Mouse (Mus musculus) NIH3T3 (cell line): Measurements from ENCODE around the gene Mylip.
A peak's percentile ranks its signal among the peaks of the same experiment; 100 is the strongest.

Experiments used
- DNase-seq: peaks from one replicate; pipeline ENCODE4 v3.0.0-alpha.2; 2012; ENCODE audit warnings: low read depth

Mylip gene

DNA sequence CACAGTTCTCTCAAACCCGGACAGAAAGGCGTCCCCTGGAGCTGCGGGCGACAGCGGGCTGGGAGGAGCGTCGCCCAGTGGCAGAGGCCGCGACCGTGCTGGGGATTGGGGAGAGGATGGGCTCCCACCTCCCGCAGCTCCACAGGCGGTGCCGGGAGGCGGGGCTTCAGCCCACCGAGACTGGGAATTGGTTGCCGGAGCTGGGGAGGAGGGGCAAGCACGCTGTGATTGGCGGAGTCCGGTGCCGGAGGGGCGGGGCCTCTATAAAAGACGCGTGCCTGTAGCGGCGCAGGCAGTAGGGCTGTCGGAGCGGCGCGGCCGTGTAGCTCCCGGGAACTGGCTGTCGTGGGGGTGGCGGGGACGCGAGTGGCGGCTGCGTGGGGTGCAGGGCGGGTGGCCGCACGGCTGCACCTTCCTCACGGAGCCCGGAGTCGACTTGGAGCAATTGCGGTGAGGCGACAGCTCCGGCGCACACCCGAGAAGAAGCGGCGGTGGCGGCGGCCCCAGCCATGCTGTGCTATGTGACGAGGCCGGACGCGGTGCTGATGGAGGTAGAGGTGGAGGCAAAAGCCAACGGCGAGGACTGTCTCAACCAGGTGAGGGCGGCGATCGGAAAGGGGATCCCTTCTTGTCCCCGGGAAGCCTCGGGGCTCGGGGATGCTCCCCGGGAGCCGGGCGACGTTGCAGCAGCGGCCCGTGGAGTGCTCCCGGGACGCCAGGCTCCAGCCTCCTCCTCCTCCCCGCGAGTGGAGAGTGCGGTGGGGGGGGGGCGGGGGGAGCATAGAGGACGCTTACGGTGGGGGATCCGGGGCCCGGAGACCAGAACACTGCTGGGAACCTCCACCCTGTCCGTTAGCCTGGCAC, at the start of gene Mylip:
TSS of gene Mylip (plus strand) at position 295 of the 864 bp plus-strand sequence.
- DNase-seq: peak; percentile 96

DNA sequence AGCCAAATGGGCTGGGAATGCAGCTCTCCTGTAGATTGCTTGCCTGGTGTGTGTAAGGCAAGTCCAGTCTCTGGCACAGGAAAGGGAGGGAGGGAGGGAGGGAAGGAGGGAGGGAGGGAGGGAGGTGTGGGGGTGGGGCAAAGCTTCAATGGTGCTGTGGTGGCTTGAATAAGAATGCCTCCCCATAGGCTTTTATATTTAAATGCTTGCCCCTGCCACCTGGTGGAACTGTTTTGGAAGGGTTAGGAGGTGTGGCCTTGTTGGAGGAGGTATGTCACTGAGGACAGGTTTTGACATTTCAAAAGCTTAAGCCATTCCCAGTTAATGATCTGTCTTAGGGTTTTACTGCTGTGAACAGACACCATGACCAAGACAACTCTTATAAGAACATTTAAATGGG, 47.6 kb upstream of the Mylip start:
- DNase-seq: no peak

DNA sequence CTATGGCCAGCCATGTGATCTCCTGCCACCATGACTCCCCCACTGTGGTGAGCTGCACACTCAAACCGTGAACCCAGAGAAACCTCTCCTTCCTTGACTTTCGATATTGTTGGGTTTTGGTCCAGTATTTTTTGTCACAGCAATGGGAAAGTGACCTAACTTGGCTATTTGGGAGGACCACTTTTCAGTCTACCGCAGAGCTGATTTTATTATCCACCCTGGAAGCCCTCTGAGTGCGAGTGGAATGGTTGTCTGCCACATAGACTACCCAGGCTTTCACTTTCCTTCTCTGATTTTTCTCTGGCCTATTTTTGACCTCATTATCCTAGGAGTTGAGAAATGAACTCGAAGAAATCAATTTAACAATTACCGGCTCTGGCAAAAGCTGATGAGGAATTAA, 46.0 kb upstream of the Mylip start:
- DNase-seq: no peak

DNA sequence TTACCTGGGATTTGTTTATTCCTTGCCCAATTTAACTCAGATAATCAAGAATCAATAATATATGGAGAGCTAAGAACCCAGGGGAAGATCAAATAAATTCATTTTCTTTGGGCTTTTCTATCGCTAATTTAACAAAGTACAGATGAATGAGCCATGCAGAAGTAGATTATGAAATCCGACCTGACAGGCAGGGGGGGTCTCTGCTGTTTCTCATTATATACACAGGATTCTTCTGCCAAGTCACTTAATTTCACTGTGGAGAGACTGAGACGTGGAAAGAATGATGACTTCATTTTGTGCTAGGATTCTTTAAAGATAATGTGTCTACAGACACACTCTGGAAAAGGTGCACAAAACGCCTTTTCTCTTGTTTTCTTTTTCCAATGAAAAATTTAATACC, 45.6 kb upstream of the Mylip start:
- DNase-seq: no peak

DNA sequence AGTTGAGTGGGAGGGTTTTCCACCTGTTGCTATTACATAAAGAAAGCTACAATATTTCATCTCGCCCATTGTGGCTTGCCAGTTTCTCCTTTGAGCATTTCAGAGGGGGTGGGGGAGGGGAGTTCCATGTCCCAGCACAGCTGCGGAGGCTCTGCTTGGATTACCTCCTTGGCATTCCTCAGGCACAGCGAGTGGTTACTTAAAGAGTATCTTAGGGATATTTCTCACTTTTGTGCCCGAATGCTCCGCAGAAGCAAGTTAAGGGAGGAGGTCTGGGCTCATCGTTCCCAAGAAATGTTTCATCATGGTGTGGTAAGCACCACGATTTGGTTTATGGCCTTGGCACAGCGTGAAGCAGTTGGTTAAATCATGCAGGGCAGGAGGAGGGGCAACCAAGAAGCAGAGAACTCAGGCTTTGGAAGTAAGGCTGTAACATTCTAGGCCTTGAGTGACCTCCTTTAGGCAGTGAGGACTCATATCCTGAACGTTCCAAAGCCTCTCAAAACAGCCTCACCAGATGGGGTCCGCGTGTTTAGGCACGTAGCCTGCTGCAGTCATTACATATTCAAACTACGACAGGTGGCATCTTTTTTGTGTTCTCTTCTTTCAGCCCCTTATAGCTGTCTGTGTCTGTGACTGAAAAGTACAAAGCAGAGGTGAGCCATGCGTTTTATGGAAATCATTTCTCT, 43.9 kb upstream of the Mylip start:
- DNase-seq: peak; percentile 5

DNA sequence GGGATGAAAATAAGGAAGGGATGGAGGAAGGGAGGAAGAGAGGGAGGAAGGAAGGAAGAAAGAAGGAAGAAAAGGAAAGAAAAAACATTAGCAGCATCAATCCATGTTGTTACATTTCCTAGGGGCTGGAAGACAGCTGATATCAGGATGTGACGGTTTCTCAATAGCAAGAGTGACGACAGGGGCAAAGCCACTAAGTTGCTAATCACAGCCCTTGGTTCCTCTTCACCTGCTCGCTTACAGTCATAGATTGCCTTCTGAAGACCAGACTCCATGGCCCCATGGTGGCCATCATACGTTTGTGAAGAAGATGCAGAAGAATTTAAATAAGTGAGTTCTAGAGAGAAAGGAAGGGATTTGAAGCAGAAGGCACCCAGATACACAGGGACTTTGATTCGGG, 38.1 kb upstream of the Mylip start:
- no peak for DNase-seq

DNA sequence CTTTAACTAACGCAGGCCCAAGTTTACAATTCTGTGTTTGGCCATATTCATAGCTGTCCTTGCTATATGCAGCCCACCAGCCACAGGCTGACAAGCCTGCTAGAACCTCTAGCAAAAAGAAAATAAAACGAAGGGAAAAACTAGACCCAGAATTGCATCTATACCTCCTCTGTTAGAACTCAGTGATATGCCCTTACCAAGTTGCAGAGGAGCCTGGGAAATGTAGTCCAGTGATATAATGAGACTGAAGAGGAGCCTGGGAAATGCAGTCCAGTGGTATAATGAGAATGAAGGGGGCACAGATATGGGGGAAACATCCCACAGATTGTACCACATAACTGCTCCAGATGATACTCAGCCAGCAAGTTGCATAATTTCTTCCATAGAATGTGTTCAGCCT, 34.7 kb upstream of the Mylip start:
- peak; percentile 48 for DNase-seq

DNA sequence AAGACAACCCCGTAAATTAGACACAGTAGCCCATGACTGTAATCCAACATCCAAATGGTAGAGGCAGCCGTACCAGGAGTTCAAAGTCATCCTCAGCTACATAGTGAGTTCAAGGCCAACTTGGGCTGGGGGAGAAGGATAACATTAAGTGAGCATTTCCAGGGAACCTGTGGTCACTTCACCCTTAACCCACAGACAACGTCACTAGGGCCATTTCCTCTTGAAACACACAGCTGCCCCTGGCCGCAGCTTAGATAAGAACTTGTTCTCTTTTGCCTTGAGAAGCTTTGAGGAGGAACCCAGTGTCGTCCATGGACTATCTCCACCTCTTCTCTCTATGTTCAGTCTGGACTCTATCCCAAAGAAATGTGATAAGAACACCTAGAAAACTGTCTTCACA, 31.3 kb upstream of the Mylip start:
- DNase-seq: no peak

DNA sequence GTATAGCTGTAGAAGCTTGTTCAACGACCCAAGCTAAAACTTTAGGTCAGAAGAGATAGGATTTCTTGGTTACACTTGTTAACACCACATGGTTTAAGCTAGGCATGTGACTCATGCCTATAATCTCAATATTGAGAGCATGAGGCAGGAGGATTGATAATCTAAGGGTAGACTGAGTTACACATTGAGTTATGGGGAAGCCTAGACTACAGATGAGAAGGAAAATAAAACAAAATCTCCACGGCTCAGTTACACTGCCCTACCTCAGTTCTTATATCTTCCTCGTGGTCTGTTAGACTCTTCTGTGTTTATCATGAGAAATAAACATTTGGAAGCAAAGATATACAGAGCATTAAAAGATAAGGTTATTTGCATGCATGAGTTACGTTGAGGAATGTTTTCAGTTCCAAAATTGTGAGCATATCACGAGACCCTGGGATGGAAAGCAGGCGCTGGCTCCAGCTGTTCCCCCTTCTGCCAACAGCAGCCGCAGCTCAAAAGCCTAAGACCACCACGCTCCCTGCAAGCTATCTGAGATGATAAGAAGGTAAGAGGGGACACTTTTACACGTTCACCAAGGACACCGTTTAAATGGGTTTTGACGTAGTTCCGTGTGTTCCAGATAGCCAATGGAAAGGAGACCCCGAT, 30.7 kb upstream of the Mylip start:
- no peak for DNase-seq

DNA sequence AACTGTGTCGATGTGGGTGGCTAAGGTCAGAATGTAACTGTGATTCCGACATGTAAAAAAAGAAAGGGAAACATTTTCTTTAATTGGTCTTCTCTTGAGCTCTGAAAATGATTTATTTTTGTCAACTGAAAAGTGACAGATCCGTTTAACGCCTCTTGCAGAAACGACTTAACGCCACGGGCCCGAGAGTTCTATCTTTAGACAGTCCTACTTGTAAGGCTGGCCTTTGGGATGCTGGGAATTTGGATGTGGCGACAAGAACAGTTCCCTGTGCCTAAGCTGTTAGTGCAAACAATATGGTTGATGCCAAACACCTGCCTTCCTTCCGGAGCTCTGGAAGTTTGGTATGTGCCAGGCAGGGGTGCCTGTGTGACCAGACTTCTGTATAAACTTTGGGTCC, 23.8 kb upstream of the Mylip start:
- no peak for DNase-seq

DNA sequence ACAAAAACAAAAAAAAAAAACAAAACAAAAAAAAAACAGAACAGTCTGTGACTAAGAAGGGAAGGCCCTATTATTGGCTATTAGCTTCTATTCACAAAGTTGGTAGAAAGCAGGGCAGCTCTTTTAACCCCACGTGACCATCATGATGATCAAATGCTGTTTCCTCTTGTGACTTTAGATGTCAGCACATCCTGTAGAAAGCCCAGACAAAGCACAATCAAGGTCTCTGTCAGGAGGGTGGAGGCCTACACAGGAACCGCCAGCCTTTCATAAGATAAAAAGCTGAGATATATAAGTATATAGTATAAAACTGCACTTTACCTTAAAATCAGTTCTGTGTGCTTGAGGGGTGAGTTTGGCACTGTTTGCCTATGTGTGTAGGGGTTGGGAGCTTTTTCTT, 17.9 kb upstream of the Mylip start:
- DNase-seq: no peak

DNA sequence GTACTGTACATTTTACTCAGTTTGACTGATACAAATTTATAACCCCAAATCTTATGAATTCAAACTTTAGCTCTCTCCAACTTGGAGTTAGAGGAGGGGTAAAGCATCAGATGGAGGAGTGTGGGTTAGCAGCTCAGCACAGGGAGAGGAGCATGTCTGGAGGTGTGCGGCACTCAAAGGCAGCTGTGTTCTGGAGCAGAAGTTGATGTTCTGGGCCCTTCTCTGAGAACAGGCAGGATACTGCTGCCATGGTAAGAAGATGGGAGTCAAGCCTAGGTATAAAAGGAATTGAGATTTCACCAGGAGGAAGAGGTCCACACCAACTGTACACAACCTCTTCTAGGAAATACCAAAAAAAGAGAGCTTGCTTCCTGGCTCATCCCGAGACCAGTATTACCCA, 17.1 kb upstream of the Mylip start:
- DNase-seq: no peak

DNA sequence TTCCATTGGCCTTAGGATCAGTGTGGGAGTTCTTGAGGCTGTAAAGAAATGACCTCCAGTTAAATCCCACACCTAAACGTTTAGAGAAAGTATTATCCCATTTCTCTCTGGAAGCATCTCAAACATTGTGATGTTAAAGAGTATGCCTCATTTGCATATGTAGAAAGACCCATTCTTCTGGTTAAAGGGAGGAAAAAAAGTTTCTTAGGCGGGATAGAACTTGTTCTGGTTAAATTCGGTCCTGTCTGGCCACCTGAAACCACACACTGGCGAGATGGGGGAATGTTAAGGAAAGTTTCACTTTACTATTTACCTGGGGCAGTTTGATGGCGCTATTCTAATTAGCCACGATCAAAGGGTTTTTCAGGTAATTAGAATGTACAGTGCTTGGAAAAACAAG, 14.7 kb upstream of the Mylip start:
- no peak for DNase-seq

DNA sequence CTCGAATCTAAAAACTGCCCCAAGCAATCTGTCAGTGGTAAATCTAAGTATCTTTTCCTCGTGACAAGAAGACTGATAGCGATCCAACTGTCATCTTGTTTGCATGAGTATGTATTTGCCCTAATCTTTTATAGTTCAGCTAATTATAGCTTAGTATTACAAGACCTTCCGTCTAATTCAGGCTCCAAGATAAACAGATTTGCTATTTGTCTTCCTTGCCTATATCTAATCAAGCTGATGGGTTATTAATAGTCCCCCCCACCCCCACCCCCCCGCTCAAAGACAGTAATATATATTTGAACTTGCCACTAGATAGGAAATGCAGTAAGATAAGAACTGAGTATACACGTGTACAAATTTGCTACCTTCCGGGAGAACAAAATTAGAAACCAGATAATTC, 7.3 kb upstream of the Mylip start:
- no peak for DNase-seq

DNA sequence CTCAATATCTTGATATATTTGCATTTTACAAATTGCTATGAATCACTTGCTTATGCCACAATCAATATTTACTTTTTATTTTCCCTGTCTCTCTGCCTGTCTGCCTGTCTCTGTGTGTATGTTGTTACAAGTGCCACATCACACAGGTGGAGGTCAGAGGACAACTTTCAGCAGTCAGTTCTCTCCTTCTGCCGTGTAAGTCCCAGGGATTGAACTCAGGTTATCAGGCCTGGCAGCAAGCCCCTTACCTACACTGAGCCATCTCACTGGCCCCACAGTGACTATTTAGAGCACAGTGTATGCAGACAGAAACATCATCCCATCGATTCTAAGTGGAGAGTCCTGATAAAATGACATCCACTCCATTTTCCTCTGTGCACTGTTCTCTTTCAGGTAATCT, 4.9 kb upstream of the Mylip start:
- DNase-seq: no peak

DNA sequence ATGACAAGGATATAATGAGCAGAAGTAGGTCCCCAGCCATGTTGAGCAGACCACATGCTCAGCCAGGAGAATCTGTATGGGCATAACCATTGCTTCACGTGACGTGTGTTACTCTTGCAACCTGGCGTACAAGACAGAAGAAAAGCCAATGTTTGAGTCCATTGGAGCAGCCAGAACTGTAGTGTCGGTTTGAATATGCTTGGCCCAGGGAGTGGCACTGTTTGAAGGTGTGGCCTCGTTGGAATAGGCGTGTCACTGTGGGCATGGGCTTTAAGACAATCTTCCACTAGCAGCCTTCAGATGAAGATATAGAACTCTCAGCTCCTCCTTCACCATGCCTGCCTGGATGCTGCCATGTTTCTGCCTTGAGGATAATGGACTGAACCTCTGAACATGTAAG, 4.0 kb upstream of the Mylip start:
- no peak for DNase-seq

DNA sequence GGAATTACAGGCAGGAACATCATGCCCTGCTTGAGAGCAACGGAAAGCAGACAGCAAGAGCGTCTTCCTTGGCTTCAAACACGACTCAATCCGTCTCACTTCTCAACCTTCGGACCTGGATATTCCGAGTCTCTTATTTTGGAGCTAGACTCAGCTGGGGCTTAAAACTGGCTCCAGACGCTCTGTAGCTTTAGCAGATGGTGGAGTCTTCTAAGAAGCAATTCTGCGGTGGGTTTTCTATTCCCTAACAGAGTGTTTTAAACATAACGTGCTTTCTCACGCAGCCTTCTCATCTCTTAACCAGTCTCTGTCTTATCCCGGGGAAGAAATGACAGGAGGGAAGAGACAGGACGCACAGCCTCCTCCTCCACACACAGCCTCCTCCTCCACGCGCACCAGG, 3.3 kb upstream of the Mylip start:
- no peak for DNase-seq

DNA sequence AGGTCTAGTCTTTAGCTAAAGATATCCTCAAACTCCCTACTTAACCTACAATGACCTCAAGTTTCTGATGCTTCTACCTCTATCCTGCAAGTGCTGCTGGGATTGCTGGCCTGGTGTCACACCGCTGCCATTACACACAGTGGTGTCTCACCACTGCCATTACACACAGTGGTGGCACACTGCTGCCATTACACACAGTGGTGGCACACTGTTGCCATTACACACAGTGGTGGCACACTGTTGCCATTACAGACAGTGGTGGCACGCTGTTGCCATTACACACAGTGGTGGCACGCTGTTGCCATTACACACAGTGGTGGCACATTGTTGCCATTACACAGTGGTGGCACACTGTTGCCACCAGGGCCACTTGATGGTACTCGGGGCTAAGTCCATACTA, 2.3 kb upstream of the Mylip start:
- DNase-seq: no peak

DNA sequence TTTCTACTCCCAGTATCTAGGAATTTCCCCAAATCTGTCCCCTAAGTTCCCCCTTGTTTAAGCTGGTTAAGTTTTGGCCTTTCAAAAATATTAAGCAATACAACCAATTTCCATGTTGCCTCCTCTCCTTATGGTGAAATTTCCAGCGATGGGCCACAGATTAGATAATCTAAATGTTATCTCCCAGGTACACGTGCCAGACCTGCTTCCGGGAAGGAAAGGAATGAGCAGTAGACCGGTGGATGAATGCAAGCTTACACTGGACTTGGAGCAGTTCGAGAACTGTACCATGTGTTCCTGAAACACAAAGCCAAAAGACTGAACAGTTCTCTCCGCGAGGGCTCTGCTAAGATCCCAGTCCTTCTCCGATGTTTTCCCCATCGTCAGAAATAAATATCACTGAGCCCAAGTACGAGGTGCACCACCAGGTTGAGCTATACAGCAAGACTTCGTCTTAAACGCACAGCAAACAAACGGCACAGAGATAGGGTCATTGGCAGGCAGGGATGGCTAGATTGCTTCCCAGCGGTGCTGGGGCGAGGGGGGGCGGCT, 1.2 kb upstream of the Mylip start:
- DNase-seq: no peak

DNA sequence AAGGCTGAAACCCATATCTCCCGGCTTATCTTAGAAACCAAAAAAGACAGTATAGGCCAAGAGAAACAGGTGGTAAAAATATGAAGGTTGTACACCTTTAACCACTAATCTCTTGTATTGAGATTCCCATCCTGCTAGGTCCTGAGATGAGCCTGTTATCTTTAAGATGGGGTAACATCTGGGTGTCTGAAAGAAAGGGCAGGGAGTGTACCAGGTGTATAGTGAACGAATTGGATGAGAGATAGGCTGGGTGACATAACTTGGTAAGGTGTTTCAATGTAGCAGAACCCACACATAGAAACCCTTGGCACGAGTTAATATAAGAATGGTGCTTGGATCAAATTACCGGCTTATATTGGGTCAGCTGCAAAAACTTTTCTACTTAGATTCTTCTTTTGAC, 653 bp upstream of the Mylip start:
- DNase-seq: no peak

DNA sequence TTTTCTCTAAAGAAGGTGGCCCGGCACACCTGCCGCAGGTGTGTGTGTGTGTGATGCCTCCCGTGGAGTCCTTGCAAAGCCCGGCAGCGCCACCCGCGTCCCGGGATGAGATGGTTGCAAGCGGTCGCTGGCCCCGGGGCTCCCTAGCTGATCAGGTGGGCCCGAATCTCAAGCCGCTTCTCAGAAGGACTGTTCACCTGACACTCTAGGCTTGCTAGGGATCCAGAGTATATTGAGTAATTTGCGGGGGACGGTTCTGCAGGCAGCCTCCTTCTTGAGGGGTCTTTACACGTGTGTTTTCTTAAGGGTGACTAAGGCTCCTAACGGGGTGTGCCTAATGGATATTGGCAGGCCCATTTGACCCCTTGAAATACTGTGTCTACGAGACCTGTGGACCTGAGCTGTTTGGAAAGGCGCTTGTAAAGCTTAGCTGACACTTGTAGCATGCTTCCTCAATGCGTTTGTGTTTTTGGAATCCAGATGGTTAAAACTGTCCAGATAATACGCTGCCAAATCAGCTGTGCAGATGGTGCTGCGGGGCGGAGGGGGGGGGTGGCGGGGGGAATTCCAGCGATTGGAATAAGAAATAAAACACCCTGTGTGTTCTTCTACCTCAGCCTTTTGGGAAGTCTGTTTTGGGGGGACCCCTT, 895 bp downstream of the Mylip start:
- DNase-seq: peak; percentile 59
